Mouse (Mus musculus) lung, postnatal 10 days (tissue): Measurements from ENCODE around the gene Pip5k1c.

ENCODE experiments used
- DNase-seq: peaks from one replicate; pipeline ENCODE4 v3.0.0; 2021

Gene Pip5k1c

DNA sequence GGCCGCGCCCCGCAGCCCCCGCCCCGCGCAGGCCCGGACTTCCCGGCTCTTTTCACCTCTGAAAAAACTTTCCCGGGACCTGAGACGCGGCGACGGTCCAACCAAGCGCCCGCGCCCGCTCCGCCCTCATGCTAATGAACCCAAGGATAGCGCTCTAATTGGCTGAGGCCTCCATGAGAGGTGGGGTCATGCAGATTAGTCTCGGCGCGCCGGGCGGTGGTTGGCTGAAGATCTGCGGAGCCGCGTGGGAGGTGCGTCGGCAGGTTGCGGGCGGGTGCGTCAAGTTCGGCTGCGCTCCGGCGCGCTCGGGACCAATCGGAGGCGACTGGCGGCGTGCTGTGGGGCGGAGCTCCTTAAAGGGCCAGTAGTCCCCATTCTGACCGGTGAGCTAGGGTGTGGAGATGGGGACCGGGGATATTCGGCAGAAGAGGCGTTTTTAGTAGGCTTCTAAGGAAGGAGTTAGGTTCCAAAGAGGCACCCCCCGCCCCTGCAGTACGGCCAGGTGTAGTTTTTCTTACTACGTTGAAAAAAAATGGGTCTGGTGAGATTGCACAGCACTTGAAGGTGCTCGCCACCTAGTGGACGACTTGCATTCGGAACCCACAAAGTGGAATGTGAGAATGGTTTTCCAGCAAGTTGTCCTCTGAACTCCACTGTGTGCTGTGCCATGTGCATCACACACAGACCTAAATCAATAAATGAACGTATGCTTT, 57.7 kb downstream of the Pip5k1c start, which contains the start of gene Hmg20b:
Gene Hmg20b, minus strand, starts transcription at position 130 of the 713 bp plus-strand sequence.
- DNase-seq: peak; percentile 100

DNA sequence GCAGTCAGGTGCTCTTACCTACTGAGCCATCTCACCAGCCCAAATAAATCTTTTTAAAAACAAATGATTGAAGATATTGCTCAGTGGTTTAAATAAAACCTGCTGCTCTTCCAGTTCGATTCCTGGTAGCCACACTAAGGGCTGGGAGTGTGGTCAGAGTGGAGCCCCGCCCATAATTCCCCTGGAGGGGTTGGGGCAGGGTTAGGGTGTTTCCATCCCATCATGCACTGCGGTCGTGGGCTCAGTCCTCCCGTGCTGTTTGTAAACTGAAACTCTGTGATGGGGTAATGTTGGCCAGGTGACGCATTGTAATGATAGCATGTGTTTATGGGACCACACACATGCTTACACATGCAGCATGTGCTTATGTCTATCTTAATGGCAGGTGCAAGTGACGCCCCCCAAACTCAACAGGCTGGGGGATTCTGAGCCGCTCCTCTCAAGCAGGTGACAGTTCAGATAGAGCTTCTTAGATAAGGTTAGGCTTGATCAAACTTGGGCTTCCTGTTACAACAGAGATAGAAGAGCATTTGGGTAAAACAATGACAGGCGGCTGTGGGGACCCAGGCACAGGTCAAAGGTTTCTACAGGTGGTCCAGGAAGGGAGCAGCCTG, 59.0 kb downstream of the Pip5k1c start:
- DNase-seq: peak; percentile 45

DNA sequence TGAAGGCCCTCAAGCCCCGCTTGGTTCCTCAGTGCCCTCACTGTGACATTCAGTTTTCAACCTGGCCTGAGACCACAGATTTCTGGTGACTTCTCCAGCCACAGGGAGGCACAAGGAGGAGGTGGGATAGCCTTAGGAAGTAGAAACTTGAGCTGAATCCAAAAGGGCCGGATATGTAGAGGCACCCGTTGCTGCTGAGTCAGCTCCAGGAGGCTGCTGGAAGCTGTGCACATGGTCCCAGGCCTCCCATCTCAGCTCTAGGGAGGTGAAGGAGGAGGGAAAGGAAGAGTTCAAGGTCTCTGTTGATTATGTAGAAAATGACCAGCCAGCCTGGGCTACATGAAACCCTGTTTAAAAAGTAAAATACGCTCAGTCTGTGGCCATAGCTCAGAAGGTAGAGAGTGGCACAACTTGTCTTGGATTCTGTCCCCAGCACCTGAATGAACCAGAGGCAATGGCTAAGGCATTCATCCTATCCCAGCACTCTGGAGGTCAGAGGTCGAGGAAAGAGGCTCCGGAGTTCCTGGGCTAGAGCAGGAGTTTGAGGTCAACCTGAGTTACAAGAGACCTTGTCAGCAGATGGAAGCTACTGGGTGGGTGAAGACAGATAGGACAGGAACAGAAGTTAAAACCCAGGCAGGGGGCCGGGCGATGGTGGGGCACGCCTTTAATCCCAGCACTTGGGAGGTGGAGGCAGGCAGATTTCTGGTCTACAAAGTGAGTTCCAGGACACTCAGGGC, 62.1 kb downstream of the Pip5k1c start:
- DNase-seq: no peak

DNA sequence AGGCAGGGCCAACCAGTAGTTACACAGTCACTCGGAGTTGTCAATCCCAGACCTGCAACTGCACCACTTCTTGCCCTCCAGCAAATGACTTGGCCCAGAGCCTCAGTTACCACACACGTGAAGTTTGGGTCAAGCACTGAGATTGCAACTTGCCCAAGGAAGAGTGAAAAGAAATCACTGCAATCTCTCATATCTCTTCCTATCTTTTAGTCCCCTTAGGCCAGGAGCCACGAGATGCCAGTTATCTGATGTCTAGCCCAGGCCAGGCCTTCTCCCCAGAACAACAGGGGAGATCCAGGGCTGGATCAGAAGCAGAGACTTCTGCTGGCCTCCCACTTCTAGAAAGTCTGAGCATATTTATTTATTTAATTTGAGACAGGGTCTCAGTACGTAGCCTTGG, 62.8 kb downstream of the Pip5k1c start:
- DNase-seq: no peak

DNA sequence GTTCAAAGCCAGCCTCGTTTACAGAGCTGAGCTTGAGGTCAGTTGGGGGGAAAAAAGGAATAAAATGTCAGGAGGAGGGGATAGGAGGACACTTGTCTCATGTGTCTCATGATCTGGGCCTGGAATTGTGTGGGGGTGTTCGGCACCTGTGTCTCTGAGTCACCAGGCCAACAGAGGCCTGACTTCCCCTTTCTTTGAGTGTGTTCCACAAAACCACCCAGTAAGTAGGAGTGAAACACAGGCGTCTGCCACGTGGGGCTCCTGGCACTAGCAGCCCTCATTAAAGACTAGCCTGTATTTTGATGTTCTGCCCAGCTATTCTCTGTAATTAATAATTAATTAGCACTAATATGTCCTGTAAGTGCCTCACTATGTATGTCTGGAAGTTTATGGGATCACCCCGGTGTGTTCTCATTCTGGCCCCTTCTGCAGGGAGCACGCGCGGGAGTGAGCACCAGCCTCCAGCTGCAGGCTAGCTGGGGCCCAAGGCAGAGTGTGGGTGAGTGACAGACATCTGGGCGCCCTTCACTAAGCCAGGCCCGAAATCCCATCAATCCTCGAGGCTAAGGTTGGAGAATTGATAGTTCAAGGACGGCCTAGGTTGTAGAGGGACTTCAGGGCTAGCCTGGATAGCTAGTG, 63.7 kb downstream of the Pip5k1c start:
- DNase-seq: no peak

DNA sequence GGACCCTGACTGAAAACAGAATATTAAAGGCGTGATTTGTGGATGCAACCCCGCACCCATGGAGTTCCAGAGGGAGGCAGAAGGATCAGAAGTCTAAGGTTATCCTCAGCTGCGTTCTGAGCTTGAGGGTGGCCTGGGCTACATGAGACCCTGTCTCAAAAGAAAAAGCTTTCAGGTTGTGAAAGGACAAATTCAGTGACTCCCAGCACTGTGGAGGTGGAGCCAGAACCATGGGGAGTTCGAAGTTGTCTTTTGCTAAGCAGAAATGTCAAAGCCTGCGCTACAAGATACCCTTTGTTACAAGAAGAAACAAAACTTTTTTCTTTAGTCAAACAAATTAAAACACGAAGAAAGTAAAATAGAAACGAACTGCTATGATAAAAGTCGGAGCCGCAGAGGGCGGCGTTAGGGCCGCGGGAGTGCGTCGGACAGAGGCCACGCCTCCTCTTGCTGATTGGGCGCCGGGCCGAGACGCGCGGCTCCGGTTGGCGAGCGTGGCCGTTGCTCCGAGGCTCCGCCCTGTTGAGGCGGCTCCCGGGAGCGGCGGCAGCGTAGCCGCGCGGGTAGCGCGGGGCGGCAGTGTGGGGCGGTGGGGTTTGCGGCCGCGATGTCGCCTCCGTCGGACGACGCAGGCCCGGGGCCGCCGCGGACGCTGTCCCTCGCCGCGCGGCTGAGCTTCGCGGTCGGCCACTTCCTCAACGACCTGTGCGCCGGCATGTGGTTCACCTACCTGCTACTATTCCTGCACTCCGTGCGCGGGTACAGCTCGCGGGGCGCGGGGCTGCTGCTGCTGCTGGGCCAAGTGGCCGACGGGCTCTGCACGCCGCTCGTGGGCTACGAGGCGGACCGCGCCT, 64.5 kb downstream of the Pip5k1c start, which contains the start of gene Mfsd12:
Gene Mfsd12, plus strand, starts transcription at position 501 of the 854 bp plus-strand sequence.
- DNase-seq: peak; percentile 95

DNA sequence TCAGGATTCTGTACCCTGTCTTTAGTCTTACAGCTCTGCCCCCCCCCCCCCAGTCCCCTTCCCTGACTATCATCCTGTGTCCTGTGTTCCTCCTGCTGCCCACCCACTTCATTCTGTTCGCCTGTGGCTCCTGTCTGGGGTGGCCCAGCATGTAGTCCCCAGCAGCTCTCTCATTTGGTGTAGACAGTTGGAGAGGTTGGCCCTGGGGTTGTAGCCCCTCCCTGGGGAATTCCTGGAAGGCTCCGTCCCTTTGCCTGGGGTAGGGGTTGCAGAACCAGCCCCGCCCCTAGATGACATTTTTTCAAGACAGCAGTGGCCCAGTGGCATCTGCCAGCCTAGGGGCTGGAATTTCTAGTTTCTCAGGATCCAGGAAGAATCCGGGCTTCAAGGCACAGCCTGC, 65.4 kb downstream of the Pip5k1c start:
- DNase-seq: peak; percentile 41

DNA sequence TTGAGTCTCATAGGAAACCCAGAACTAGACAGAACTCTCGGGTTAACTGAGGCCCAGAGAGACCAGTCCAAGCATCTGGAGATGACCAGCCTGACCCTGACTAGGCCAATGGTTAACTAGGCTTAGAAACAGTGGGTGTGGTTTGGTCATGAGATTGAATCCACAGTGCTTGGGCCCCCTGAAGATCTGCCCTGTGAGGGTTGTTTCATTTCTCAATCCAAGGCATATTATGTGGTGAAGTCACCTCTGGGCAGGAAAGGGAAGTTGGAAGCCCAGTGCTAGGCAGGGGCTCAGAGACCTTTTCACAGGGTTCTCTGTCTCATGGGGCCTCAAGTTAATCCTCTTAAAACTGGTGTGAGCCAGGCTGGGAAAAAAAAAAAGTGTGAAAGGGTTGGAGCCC, 66.1 kb downstream of the Pip5k1c start:
- DNase-seq: no peak

DNA sequence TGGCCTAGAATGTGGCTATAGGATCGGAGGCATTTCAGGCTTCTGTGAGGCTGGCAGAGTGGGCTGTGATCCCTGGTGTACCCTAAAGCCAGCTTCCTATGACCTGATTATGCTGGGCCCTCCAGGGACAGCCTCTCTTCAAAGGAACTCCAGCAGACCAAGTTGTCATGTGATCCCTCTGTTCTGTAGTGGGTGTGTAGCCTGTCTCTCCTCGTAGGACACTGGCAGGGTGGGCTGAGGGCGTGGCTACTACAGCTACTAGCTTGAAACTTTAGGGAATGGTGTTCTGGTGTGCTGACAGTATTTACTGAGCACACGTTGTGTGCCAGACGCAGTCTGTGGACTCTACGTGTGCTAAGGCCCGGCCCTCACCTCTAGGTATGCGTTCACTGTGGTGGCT, 68.0 kb downstream of the Pip5k1c start:
- no peak for DNase-seq

DNA sequence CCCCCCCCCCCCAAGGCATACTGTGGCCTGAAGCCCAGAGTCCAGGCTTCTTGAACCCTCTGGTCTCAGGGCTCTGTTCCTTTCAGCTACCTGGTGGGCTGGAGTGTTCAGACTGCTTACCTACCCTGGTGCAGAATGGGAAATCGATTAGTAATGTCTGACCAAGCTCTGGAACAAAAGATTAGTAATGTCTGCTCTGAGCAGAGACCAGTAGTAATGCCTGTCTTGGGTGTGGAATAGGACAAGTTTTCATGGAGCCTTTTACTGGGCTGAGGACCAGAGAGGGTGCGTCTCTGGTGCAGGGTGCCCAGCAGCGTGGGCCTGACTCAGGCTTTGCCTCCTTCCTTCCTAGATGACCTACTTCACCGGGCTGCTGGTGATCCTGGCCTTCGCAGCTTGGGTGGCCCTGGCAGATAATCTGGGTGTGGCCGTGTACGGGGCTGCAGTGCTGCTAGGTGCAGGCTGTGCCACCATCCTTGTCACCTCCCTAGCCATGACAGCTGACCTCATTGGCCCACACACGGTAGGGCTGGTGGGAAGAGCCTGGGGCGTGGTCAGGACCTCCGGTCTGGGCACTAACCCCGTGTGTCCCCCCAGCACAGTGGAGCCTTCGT, 69.7 kb downstream of the Pip5k1c start:
- no peak for DNase-seq

DNA sequence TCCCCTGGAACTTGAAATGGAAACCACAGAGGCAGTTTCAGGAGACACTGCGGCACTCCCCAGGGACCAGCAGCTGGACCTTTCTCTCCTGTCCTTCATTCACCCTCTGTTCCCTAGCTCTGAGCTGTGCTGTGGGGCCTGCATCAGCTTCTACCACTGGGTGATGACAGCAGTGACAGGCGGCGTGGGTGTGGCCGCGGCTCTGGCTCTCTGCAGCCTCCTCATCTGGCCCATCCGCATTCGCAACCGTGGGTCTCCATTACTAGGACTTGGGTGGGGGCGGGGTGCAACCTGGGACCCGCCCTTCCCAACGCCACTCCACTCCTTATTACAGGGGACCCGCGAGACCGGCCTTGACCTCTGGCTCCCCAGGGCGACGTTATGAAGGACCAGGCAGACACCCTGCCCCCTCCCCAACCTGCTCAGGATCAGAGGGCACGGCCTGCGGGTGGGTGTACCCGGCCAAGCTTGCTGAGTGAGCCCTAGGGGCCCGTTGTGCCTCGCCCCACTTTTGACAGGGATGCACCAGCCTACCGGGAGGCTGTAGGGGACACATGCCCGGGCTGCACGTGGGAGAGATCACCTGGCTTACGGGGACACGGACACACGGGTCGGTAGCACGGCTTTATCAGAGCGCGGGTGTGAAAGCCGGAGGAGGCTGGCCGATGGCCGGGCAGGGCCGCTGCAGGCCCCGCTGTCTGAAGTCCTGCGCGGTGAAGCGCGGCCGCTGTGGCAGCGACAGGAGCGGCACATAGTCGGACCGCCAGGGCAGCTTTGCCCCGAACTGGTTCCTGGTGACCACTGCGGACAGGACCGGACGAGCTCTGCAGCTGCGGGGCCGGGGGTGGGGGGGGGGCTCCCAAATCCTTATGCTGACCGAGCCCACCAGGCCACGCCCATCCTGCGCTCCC, 70.9 kb downstream of the Pip5k1c start:
- DNase-seq: no peak

DNA sequence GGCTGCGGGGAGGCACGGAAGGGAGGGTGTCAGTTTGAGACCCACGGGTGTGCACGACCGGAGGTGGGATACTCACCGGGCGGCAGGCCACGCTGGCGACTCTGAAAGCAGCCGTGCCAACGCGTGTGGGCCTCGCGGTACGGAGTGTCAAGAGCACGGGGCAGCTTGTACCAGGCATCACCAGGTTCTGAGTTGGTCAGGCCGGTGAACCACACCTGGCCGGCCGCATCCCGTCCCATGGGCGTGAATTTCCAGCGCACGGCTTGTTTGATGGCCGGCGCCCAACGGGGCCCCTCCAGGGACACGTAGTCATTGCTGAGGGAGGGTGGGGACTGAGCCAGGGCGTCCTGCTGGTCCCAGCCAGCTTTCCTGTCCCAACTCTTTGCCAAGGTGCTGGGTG, 71.9 kb downstream of the Pip5k1c start:
- DNase-seq: no peak

DNA sequence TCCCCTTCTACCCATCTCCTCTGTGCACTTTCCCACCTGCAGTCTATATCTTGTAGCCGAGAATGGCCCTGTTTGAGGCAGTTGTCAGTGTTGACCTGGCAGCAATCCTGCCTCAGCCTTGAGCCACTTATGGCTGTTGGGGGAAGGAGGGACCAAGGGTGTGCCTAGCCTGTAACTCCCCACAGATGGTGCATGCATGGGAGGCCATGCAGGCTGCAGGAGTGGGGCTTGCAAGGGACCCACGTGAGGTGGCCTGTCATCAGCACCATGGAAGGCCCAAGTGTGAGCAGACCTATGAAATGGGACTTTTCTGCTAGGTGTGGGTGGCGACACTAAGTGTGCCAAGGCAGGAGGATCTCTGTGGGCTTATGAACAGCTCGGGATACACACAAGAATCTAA, 72.3 kb downstream of the Pip5k1c start:
- no peak for DNase-seq

DNA sequence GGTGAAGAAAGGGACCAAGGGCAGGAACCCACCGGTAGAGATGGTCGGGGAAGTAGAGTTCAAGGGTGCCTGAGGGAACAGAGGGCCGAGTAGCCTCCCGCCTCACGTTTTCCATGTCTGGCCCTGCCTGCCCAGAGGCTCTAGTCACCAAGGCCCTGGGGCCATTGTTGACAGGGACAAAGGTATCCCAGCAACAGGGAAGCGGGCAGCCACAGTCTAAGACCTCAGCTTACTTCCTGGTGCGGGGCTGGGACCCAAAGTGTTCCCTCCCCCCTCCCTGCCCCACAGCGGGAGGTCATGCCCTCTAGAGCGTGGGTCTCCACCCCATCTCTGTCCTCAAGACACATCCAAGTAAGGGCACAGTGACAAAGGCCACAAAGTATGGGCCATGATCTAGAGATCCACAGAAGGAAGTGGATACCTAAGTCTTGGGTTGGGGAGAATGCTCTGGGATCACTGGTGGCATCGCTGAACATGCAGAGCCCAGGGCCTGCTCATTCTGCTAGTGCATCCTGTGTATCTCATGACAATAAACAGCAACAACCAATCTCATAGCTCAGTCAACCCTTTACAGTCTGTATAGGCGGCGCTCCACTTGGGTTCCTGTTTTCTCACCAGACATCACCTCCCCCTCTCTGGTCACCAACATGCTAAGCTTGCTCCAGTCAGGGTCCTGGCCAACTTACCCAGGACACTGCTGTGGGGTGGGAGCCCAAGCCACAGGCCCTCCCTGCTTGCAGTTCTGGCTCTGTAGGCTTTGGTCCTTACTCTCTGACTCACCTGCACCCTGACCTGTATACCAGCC, 73.1 kb downstream of the Pip5k1c start, which contains the start of gene 4930404N11Rik:
Gene 4930404N11Rik, minus strand, starts transcription at position 145 of the 805 bp plus-strand sequence.
- DNase-seq: no peak

DNA sequence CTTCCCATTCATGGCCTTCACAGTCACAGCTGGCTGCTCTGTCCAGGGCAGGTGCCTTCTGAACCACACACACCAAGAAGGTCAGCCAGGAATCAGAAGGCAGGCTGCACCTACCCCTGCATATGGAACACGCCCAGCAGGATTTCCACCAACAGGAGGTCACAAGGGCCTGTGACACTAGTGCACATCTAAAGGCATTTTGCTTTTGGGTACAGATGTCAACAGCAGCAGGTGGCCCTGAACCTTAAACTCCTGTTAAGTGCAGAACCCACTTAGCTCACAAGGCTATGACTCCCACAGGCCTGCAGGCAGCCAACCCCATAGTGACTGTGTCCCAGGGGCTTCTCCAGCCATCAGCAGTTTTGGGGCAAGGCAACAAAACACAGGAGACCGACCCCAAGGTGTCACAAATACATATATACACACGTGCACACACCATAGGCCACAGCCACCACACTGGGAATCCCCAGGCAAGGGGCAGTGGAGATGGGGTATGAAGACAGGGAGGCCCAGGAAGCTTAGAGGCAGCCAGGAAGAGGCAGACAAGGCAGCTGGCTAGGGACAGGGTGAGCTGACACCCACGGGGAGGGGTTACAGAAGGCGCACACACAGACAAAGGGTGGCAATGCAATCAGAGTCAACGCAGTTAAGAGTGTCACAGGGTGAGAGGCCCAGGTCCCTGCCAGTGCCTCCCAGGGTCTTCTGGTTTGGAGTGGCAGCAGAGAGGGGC, 73.9 kb downstream of the Pip5k1c start:
- DNase-seq: no peak

DNA sequence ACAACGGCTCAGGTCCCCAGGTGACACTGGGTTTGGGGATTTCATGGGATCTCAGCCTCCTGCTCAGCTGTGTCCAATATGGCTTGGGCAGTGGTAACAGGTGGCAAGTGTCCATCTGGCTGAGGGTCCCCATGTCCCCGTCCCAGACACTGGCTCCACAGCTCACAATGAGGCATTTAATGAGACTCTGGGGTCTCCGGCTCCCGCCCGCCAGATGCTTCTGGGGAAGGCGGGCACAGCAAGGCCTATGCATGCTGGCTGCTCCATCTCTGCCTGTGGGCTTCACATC, 74.4 kb downstream of the Pip5k1c start:
- DNase-seq: no peak
